Mouse (Mus musculus): ENCODE data around the gene Btf3. TPM values are rescaled to one million over a fixed set of nuclear protein-coding genes. Genes with fewer than 3 reads are reported as not detected.
A peak's percentile ranks its signal among the peaks of the same experiment; 100 is the strongest.

The Btf3 gene
- total and polyA plus RNA-seq, 3 experiments, result 227 to 1,291 (median 1,152) TPM

DNA sequence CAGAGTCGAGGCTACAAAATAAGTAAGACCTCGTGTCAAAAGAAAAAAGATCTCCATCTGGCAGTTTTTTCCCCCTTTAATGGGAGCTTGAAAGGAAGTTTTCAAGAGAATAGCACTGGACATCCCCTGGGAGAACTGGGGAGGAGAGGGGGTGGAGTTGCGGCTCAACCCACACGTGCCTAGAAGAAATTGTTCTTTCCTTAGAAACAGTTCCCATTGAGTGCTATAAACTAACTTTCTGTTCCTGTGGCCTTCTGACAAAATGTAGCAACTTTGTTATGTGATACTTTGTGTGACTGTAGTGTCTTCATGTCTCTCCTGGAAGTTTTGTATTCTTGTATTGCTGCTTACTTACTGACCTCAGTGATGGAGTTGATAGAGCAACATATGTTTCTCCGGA is 52.7 kb downstream of the Btf3 start:
- Histone ChIP-seq H3K4me1 (ENCODE audit: control insufficient read depth in 1 of 2, insufficient read depth in 2 of 2, low read length in 2 of 2) (peaks cover 13 to 15% of the 10 kb centered on the region in 2 experiments), H3K9me3 (replicated peaks; ENCODE audit: insufficient read depth, low read length) (no peaks in the 10 kb centered on the region), H3K4me3 (ENCODE audit: control insufficient read depth in 1 of 2, insufficient read depth in 1 of 2, low read depth in 2 of 2, low read length in 2 of 2) (peak overlapping the region; percentile 65 to 83), H3K9ac (ENCODE audit: control insufficient read depth, low read depth, low read length, poor library complexity, severe bottlenecking) (peak overlapping the region; percentile 76), H3K27me3 (ENCODE audit: control insufficient read depth in 1 of 2, insufficient read depth in 2 of 2, low read length in 2 of 2) (no peaks in the 10 kb centered on the region), H3K79me2 (ENCODE audit: control insufficient read depth, insufficient read depth, low read length, poor library complexity) (peaks cover 27% of the 10 kb centered on the region), H3K36me3 (ENCODE audit: control insufficient read depth in 1 of 2, insufficient read depth in 2 of 2, low read length in 2 of 2) (peaks cover 23 to 25% of the 10 kb centered on the region in 2 experiments), H3K27ac (ENCODE audit: control insufficient read depth, low read depth, low read length) (peak overlapping the region; percentile 76)
- TF ChIP-seq KAT2A (conservative IDR thresholded peaks at IDR 0.05; ENCODE audit: low read depth, low read length), result no peak
- peak; percentile 85 for TF ChIP-seq BHLHE40 (IDR thresholded peaks at IDR 0.05; ENCODE audit: borderline replicate concordance, low read depth, low read length)
- no peak for TF ChIP-seq CHD2 (IDR thresholded peaks at IDR 0.05; ENCODE audit: low read length)
- no peak for TF ChIP-seq NRF1 (IDR thresholded peaks at IDR 0.05; ENCODE audit: insufficient read depth, low read depth, low read length, poor library complexity, severe bottlenecking)
- no peak for TF ChIP-seq JUND (IDR thresholded peaks at IDR 0.05; ENCODE audit: low read depth, low read length)
- 0 out of 2 replicates have a peak, but pooled peaks have one; percentile 56 for TF ChIP-seq MYC (IDR thresholded peaks at IDR 0.05; ENCODE audit: low read depth, low read length)
- no peak for TF ChIP-seq POLR2AphosphoS2 (IDR thresholded peaks at IDR 0.05; ENCODE audit: low read length)
- TF ChIP-seq NELFE (IDR thresholded peaks at IDR 0.05; ENCODE audit: low read depth, low read length), result no peak
- TF ChIP-seq ZMIZ1 (IDR thresholded peaks at IDR 0.05; ENCODE audit: low read depth, low read length), result no peak
- TF ChIP-seq GABPA (IDR thresholded peaks at IDR 0.05; ENCODE audit: low read depth, low read length), result no peak
- TF ChIP-seq RAD21 (IDR thresholded peaks at IDR 0.05; ENCODE audit: low read depth, low read length), result no peak
- TF ChIP-seq MYB (IDR thresholded peaks at IDR 0.05; ENCODE audit: low read depth, low read length), result no peak
- peak; percentile 66; the same call in 1 of the 2 replicates for TF ChIP-seq MXI1 (IDR thresholded peaks at IDR 0.05; ENCODE audit: low read depth, low read length)
- no peak for TF ChIP-seq MEF2A (IDR thresholded peaks at IDR 0.05; ENCODE audit: extremely low read depth, insufficient replicate concordance, low read depth, low read length, poor library complexity, severe bottlenecking)
- no peak; the same call in 1 of the 2 replicates for TF ChIP-seq SIN3A (IDR thresholded peaks at IDR 0.05; ENCODE audit: low read length)
- TF ChIP-seq RCOR1 (IDR thresholded peaks at IDR 0.05; ENCODE audit: low read depth, low read length), result no peak
- TF ChIP-seq POLR2A (IDR thresholded peaks at IDR 0.05; ENCODE audit: control insufficient read depth in 1 of 2, insufficient read depth in 1 of 2, low read depth in 1 of 2, low read length in 2 of 2, poor library complexity in 1 of 2), result no peak
- TF ChIP-seq E2F4 (IDR thresholded peaks at IDR 0.05; ENCODE audit: borderline replicate concordance, low read depth, low read length), result no peak
- TF ChIP-seq SMC3 (IDR thresholded peaks at IDR 0.05; ENCODE audit: low read depth, low read length), result no peak
- TF ChIP-seq GATA1 (IDR thresholded peaks at IDR 0.05; ENCODE audit: low read depth, low read length), result no peak
- no peak for TF ChIP-seq TBP (IDR thresholded peaks at IDR 0.05; ENCODE audit: low read depth, low read length)
- TF ChIP-seq ZNF384 (IDR thresholded peaks at IDR 0.05; ENCODE audit: low read depth, low read length), result no peak
- TF ChIP-seq HCFC1 (IDR thresholded peaks at IDR 0.05; ENCODE audit: low read depth, low read length), result no peak
- no peak for TF ChIP-seq UBTF (IDR thresholded peaks at IDR 0.05; ENCODE audit: borderline replicate concordance, insufficient read depth, low read depth, low read length)
- TF ChIP-seq MAFK (IDR thresholded peaks at IDR 0.05; ENCODE audit: borderline replicate concordance, low read depth, low read length), result no peak
- no peak for TF ChIP-seq CTCF (IDR thresholded peaks at IDR 0.05 in 2 of 3, conservative IDR thresholded peaks at IDR 0.05 in 1 of 3; ENCODE audit: control insufficient read depth in 1 of 3, insufficient read depth in 1 of 3, low read depth in 2 of 3, low read length in 3 of 3, poor library complexity in 1 of 3, severe bottlenecking in 1 of 3)
- TF ChIP-seq CHD1 (IDR thresholded peaks at IDR 0.05; ENCODE audit: low read depth, low read length), result 0 out of 2 replicates have a peak, but pooled peaks have one; percentile 13
- TF ChIP-seq TAL1 (IDR thresholded peaks at IDR 0.05; ENCODE audit: low read length), result no peak
- peak; percentile 54 for DNase-seq (ENCODE audit: low read depth, low spot score)

Measured in MEL (cell line).